Comparison of ENCODE assay signal across 8 mouse cellular contexts in the genomic region with DNA sequence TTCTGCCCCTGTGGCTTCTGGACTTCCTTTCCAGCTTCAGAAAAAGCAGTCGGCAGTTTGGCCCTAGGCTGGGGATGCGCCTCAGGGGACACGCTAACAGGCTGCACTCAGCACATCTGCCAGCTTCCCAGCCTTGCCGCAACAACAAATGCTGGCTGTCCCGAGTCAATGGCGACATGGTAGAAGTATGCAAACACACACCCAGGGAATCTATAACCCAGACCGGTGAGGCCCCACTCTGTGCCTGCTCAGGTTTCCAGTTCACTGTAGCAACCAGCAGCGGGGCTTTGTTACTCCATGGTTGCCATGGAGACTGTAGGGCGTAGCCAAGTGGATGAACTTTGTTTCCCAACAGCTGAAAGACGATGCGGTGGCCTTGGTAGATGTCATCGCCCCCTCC. TPM values are rescaled to one million over a fixed set of nuclear protein-coding genes. Genes with fewer than 3 reads are reported as not detected.
DNase-seq lines count a peak whose midpoint lies in the region; ATAC-seq and TF ChIP-seq lines count a peak whose summit lies in the region.

No protein-coding gene starts in this region.

- H3K4me3 ChIP-seq in forebrain, embryonic 11.5 days (ENCODE audit: low read depth, low read length) = no peak overlapping the region
- H3K4me3 ChIP-seq in forebrain, embryonic 15.5 days = no peak overlapping the region
- no peak overlapping the region for H3K4me3 ChIP-seq in limb, embryonic 14.5 days (replicated peaks; ENCODE audit: low read length)
- H3K4me3 ChIP-seq in neural tube, embryonic 14.5 days (ENCODE audit: low read depth, low read length) = no peak overlapping the region

- peak; percentile 77 for DNase-seq in forebrain, embryonic 11.5 days (ENCODE audit: low spot score)
- DNase-seq in embryo, embryonic 11.5 days (ENCODE audit: low read depth, low spot score) = peak; percentile 67
- DNase-seq in heart, postnatal 14 days = peak; percentile 77 to 79
- peak; percentile 92 for DNase-seq in limb, embryonic 14.5 days (ENCODE audit: low spot score)
- no peak for DNase-seq in thymus, postnatal 4 days
- no peak for DNase-seq in layer of hippocampus, postnatal 36 days

- H3K27ac ChIP-seq in forebrain, embryonic 11.5 days (ENCODE audit: low read depth, low read length) = no peak overlapping the region
- no peak overlapping the region for H3K27ac ChIP-seq in forebrain, embryonic 15.5 days (replicated peaks)
- peak overlapping the region; percentile 77 for H3K27ac ChIP-seq in limb, embryonic 14.5 days (replicated peaks; ENCODE audit: low read depth, low read length)
- peak overlapping the region; percentile 19; the same call in 1 of the 2 replicates for H3K27ac ChIP-seq in neural tube, embryonic 14.5 days (ENCODE audit: low read depth, low read length)

- H3K36me3 ChIP-seq in forebrain, embryonic 11.5 days (ENCODE audit: control insufficient read depth, insufficient read depth, low read length) = no peaks in the 10 kb centered on the region
- no peaks in the 10 kb centered on the region for H3K36me3 ChIP-seq in forebrain, embryonic 15.5 days
- H3K36me3 ChIP-seq in limb, embryonic 14.5 days (ENCODE audit: control insufficient read depth, insufficient read depth, low read length) = peaks cover 13% of the 10 kb centered on the region; the same call in 1 of the 2 replicates
- H3K36me3 ChIP-seq in neural tube, embryonic 14.5 days (ENCODE audit: control insufficient read depth, insufficient read depth, low read length) = no peaks in the 10 kb centered on the region

- intact Hi-C loops in heart, postnatal 14 days (cut with DNase I) = no loop called here

- no peaks in the 10 kb centered on the region for H3K9me3 ChIP-seq in forebrain, embryonic 11.5 days (ENCODE audit: control insufficient read depth, low read length)
- H3K9me3 ChIP-seq in forebrain, embryonic 15.5 days = no peaks in the 10 kb centered on the region
- no peaks in the 10 kb centered on the region for H3K9me3 ChIP-seq in limb, embryonic 14.5 days (ENCODE audit: control insufficient read depth, low read length)
- no peaks in the 10 kb centered on the region for H3K9me3 ChIP-seq in neural tube, embryonic 14.5 days (ENCODE audit: control insufficient read depth, low read length)

- 13% methylated on average over 12 of the region's 12 CpGs for WGBS in forebrain, embryonic 11.5 days
- WGBS in forebrain, embryonic 15.5 days = 5% methylated on average over 12 of the region's 12 CpGs
- WGBS in limb, embryonic 14.5 days = 21% methylated on average over 12 of the region's 12 CpGs
- WGBS in neural tube, embryonic 14.5 days = 6% methylated on average over 12 of the region's 12 CpGs

- no peaks in the 10 kb centered on the region for H3K27me3 ChIP-seq in forebrain, embryonic 11.5 days (ENCODE audit: control insufficient read depth, insufficient read depth, low read length)
- H3K27me3 ChIP-seq in forebrain, embryonic 15.5 days = no peaks in the 10 kb centered on the region
- H3K27me3 ChIP-seq in limb, embryonic 14.5 days (ENCODE audit: control insufficient read depth, insufficient read depth, low read length) = no peaks in the 10 kb centered on the region
- no peaks in the 10 kb centered on the region for H3K27me3 ChIP-seq in neural tube, embryonic 14.5 days (ENCODE audit: control insufficient read depth, insufficient read depth, low read length)

- peaks cover 13% of the 10 kb centered on the region for H3K4me1 ChIP-seq in forebrain, embryonic 11.5 days (replicated peaks; ENCODE audit: control insufficient read depth, insufficient read depth, low read length)
- peaks cover 3% of the 10 kb centered on the region; the same call in 1 of the 2 replicates for H3K4me1 ChIP-seq in forebrain, embryonic 15.5 days
- peaks cover 32% of the 10 kb centered on the region for H3K4me1 ChIP-seq in limb, embryonic 14.5 days (ENCODE audit: control insufficient read depth, insufficient read depth, low read length)
- H3K4me1 ChIP-seq in neural tube, embryonic 14.5 days (ENCODE audit: control insufficient read depth, insufficient read depth, low read length) = peaks cover 7% of the 10 kb centered on the region; the same call in 1 of the 2 replicates

- peak; percentile 73 for ATAC-seq in forebrain, embryonic 11.5 days (replicated peaks; ENCODE audit: low FRiP score)
- ATAC-seq in forebrain, embryonic 15.5 days (replicated peaks) = no peak; the same call in 1 of the 2 replicates
- ATAC-seq in limb, embryonic 14.5 days (ENCODE audit: low FRiP score, low read depth) = peak; percentile 94
- peak; percentile 47; the same call in 1 of the 2 replicates for ATAC-seq in neural tube, embryonic 14.5 days (ENCODE audit: low read depth)

- H3K4me2 ChIP-seq in forebrain, embryonic 11.5 days (ENCODE audit: low read depth, low read length, severe bottlenecking) = peak overlapping the region; percentile 21; the same call in 1 of the 2 replicates
- no peak overlapping the region for H3K4me2 ChIP-seq in forebrain, embryonic 15.5 days (replicated peaks)
- no peak overlapping the region for H3K4me2 ChIP-seq in limb, embryonic 14.5 days (replicated peaks; ENCODE audit: low read depth, low read length, severe bottlenecking)
- no peak overlapping the region for H3K4me2 ChIP-seq in neural tube, embryonic 14.5 days (ENCODE audit: low read depth, low read length)

- H3K9ac ChIP-seq in forebrain, embryonic 11.5 days (ENCODE audit: low read length) = peak overlapping the region; percentile 12; the same call in 1 of the 2 replicates
- no peak overlapping the region for H3K9ac ChIP-seq in forebrain, embryonic 15.5 days (replicated peaks)
- no peak overlapping the region for H3K9ac ChIP-seq in limb, embryonic 14.5 days (ENCODE audit: low read depth, low read length, severe bottlenecking)
- no peak overlapping the region for H3K9ac ChIP-seq in neural tube, embryonic 14.5 days (replicated peaks; ENCODE audit: low read depth, low read length)

- no peak for TF ChIP-seq POLR2A in limb, embryonic 14.5 days (IDR thresholded peaks at IDR 0.05; ENCODE audit: borderline replicate concordance, extremely low read depth, insufficient read depth, insufficient read length)

RNA-seq across cellular contexts. Expression of a gene that starts 26.5 kb away (rescaled TPM):
- polyA plus RNA-seq in forebrain, embryonic 11.5 days (2014; fragmentation: Nextera tagmentation; extraction: Ambion mirVana) = 15.5 and 15.6 TPM in 2 replicates
- 14.0 and 15.5 TPM in 2 replicates for polyA plus RNA-seq in forebrain, embryonic 15.5 days (2015; fragmentation: Nextera tagmentation; extraction: Ambion mirVana)
- total RNA-seq in heart, postnatal 14 days (2021) = 10 to 100 TPM; 24.8 to 27.3 TPM
- polyA plus RNA-seq in limb, embryonic 14.5 days (2012; rRNA removed) = 31.1 and 31.3 TPM in 2 replicates
- 14.2 and 15.0 TPM in 2 replicates for polyA plus RNA-seq in limb, embryonic 14.5 days (2014; fragmentation: Nextera tagmentation; extraction: Ambion mirVana)
- 16.1 and 18.5 TPM in 2 replicates for polyA plus RNA-seq in neural tube, embryonic 14.5 days (2014; fragmentation: Nextera tagmentation; extraction: Ambion mirVana)
- total RNA-seq in layer of hippocampus, postnatal 36 days (2021) = 10 to 100 TPM; 26.3 to 28.8 TPM

RNA-seq across cellular contexts. Expression of a gene that starts 34.5 kb away (rescaled TPM):
- polyA plus RNA-seq in forebrain, embryonic 11.5 days (2014; fragmentation: Nextera tagmentation; extraction: Ambion mirVana) = 10.5 and 12.0 TPM in 2 replicates
- polyA plus RNA-seq in forebrain, embryonic 15.5 days (2015; fragmentation: Nextera tagmentation; extraction: Ambion mirVana) = 8.3 and 8.7 TPM in 2 replicates
- total RNA-seq in heart, postnatal 14 days (2021) = 1 to 10 TPM; 2.8 to 3.1 TPM
- 7.5 and 8.3 TPM in 2 replicates for polyA plus RNA-seq in limb, embryonic 14.5 days (2012; rRNA removed)
- 7.6 and 8.5 TPM in 2 replicates for polyA plus RNA-seq in limb, embryonic 14.5 days (2014; fragmentation: Nextera tagmentation; extraction: Ambion mirVana)
- 6.9 and 7.8 TPM in 2 replicates for polyA plus RNA-seq in neural tube, embryonic 14.5 days (2014; fragmentation: Nextera tagmentation; extraction: Ambion mirVana)
- total RNA-seq in layer of hippocampus, postnatal 36 days (2021) = 1 to 10 TPM; 7.6 to 9.1 TPM

Comparison
In these comparisons a context has a peak if more than half of its experiments do, and no peak if none do; other contexts are left out.
1. DNase-seq: peak in forebrain, embryonic 11.5 days (single experiment), embryo, embryonic 11.5 days (single experiment), heart, postnatal 14 days (2 of 2) and limb, embryonic 14.5 days (single experiment); none in thymus, postnatal 4 days (single experiment) and layer of hippocampus, postnatal 36 days (0 of 2).
2. H3K27ac ChIP-seq: peak in limb, embryonic 14.5 days (single experiment) and neural tube, embryonic 14.5 days (single experiment); none in forebrain, embryonic 11.5 days (single experiment) and forebrain, embryonic 15.5 days (single experiment).